Mouse (Mus musculus): Measurements from ENCODE around the gene Prl7b1.

Prl7b1 gene

DNA sequence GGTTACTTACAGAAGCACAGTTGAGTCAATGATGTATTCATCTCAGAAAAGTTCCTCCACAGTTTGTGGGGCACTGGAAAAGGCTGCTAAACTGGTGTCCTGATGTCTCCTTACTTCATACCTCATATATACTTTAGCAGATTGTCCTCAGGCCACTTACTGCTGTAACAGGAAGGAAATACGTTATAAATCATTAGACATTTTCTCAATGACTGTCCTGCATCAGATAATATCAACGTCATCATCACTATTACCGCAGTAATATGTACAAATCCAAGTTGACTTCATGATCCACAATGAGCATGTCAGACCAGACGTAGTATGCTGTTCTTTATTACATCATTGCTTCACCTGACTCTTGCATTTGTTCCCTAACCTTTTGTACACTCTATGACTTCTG, at the start of gene Prl7b1:
Prl7b1 (minus strand) TSS at position 101 of the 400 bp plus-strand sequence.
- DNase-seq (ENCODE audit: low read depth in 2 of 2, low spot score in 2 of 2), result no peak

GRCm38 (mm10) chr13:27642393-27642792, 32.0 kb upstream of the Prl7b1 start, which contains the start of gene Prl7a1:
Gene Prl7a1, minus strand, starts transcription at chr13:27642493.
- DNase-seq (ENCODE audit: low read depth in 2 of 2, low spot score in 2 of 2), result no peak

DNA sequence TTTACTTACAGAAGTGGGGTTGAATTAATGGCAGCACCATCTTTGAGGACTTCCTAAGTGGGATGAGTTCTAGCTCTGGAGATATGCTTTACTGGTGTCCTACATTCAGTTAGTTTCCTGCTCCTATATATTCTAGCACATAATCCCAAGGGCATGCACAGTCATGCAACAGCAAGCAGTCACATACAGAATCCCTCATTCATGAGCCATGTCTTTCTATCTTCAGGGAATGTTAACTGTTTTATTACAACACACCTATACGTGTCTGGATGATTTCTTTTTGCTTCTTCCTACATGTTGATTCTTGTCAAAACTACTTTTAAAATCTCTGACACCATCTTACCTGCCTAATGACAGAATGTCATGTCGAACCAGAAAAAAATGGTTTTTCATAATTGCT, 28.3 kb downstream of the Prl7b1 start, which contains the start of gene Prl8a1:
Prl8a1 (minus strand) TSS at position 101 of the 400 bp plus-strand sequence.
- DNase-seq (ENCODE audit: low read depth in 2 of 2, low spot score in 2 of 2), result no peak

DNA sequence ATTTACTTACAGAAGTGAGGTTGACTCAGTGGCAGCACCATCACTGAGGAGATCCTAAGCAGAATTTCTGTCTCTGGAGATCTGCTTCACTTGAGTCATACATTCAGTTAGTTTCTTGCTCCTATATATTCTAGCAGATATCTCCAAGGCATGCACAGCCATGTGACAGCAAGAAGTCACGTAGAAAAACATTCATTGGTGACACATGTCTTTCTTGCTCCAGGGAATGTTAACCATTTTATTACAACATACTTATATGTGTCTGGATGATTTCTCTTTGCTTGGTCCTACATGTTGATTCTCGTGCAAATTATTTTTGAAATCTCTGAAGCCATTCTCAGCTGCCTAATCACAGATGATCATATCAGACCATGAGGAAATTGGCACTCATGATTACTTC, 45.9 kb downstream of the Prl7b1 start, which contains the start of gene Prl8a9:
Prl8a9 (minus strand) TSS at position 101 of the 400 bp plus-strand sequence.
- DNase-seq (ENCODE audit: low read depth in 2 of 2, low spot score in 2 of 2), result no peak

- DNase-seq (ENCODE audit: low read depth in 2 of 2, low spot score in 2 of 2), result no peak
Measured at GRCm38 (mm10) chr13:27553336-27553735, 57.0 kb downstream of the Prl7b1 start.

Data from CD8-positive naive resting alpha-beta T cell, adult 2 months (primary cell).